Mouse (Mus musculus) left cerebral cortex, postnatal 36 days (tissue): ENCODE measurements around the gene Slc25a27. TPM values are rescaled to one million over a fixed set of nuclear protein-coding genes. Genes with fewer than 3 reads are reported as not detected.

Experiments
- DNase-seq, 2 experiments: peaks; one replicate each; pipeline ENCODE4 v3.0.0; 2021 to 2022; ENCODE audit warnings: low spot score in 2 of 2, mixed read lengths in 1 of 2
- intact Hi-C: fragments of 180-260 bp; cut with DNase I; formaldehyde crosslinking; loops from one replicate; pipeline ENCODE4 v1.15.1; 2025
- total RNA-seq, 2 experiments: library from RNA; stranded (reverse); gene quantifications; 2 replicates each; pipeline ENCODE4 v1.2.3; 2021

Gene Slc25a27
- 10 to 100 TPM; 37.5 to 55.3 TPM for total RNA-seq

GRCm38 (mm10) chr17:43666576-43667289 lies at the start of gene Slc25a27:
TSS of gene Slc25a27 (minus strand) at chr17:43667214.
- intact Hi-C loops: no loop called here
- DNase-seq: peak; percentile 88 to 90

- intact Hi-C loops: no loop called here
- no peak for DNase-seq
Measured at GRCm38 (mm10) chr17:43716601-43717000, 49.6 kb upstream of the Slc25a27 start.

GRCm38 (mm10) chr17:43714191-43714590 lies 47.2 kb upstream of the Slc25a27 start:
- no peak for DNase-seq
- intact Hi-C loops: loop anchor here (5.0 kb wide), 1 partner anchor 38 kb away; no protein-coding TSS in a partner anchor

GRCm38 (mm10) chr17:43711557-43712352 lies 44.7 kb upstream of the Slc25a27 start:
- intact Hi-C loops: loop anchor here (5.0 kb wide), 1 partner anchor 41 kb away; no protein-coding TSS in a partner anchor
- no peak for DNase-seq

- intact Hi-C loops: loop anchor here (10.0 kb wide), 1 partner anchor 328 kb away; no protein-coding TSS in a partner anchor
- DNase-seq: no peak
Measured at GRCm38 (mm10) chr17:43707254-43707653, 40.2 kb upstream of the Slc25a27 start.

GRCm38 (mm10) chr17:43706749-43707148 lies 39.7 kb upstream of the Slc25a27 start:
- DNase-seq: no peak
- intact Hi-C loops: loop anchor here (10.0 kb wide), 1 partner anchor 328 kb away; no protein-coding TSS in a partner anchor

- intact Hi-C loops: loop anchor here (10.0 kb wide), 1 partner anchor 330 kb away; no protein-coding TSS in a partner anchor
- DNase-seq: no peak
Measured at GRCm38 (mm10) chr17:43704216-43704930, 37.4 kb upstream of the Slc25a27 start.

- peak; percentile 33 to 55 for DNase-seq
- intact Hi-C loops: loop anchor here (2.0 to 10.0 kb wide), 2 partner anchors 100 to 334 kb away; partner anchors contain the start of gene Rcan2
Measured at GRCm38 (mm10) chr17:43701060-43701459, 34.0 kb upstream of the Slc25a27 start.

- intact Hi-C loops: loop anchor here (1.0 to 5.0 kb wide), 2 partner anchors 170 to 433 kb away; no protein-coding TSS in a partner anchor
- DNase-seq: peak; percentile 63 to 72
Measured at GRCm38 (mm10) chr17:43698997-43699649, 32.1 kb upstream of the Slc25a27 start.

- intact Hi-C loops: no loop called here
- DNase-seq: no peak
Measured at GRCm38 (mm10) chr17:43689591-43689990, 22.6 kb upstream of the Slc25a27 start.

- no peak for DNase-seq
- intact Hi-C loops: no loop called here
Measured at GRCm38 (mm10) chr17:43684638-43685037, 17.6 kb upstream of the Slc25a27 start.

- intact Hi-C loops: no loop called here
- DNase-seq: no peak
Measured at GRCm38 (mm10) chr17:43684086-43684485, 17.1 kb upstream of the Slc25a27 start.

- intact Hi-C loops: no loop called here
- no peak for DNase-seq
Measured at GRCm38 (mm10) chr17:43677317-43677716, 10.3 kb upstream of the Slc25a27 start.

GRCm38 (mm10) chr17:43676241-43676640 lies 9.2 kb upstream of the Slc25a27 start:
- DNase-seq: no peak
- intact Hi-C loops: no loop called here

GRCm38 (mm10) chr17:43675228-43675627 lies 8.2 kb upstream of the Slc25a27 start:
- intact Hi-C loops: no loop called here
- no peak for DNase-seq

- DNase-seq: no peak
- intact Hi-C loops: no loop called here
Measured at GRCm38 (mm10) chr17:43671907-43672306, 4.9 kb upstream of the Slc25a27 start.

- intact Hi-C loops: no loop called here
- no peak for DNase-seq
Measured at GRCm38 (mm10) chr17:43669145-43669695, 2.2 kb upstream of the Slc25a27 start.

GRCm38 (mm10) chr17:43667290-43667843 lies 353 bp upstream of the Slc25a27 start, which contains the start of gene Cyp39a1:
TSS of gene Cyp39a1 (plus strand) at chr17:43667425.
- DNase-seq: no peak
- intact Hi-C loops: no loop called here
